Mouse (Mus musculus) layer of hippocampus, adult 8-10 months (tissue): ENCODE results near the gene Rwdd3. TPM values are rescaled to one million over a fixed set of nuclear protein-coding genes. Genes with fewer than 3 reads are reported as not detected.

Source experiments
- DNase-seq, 2 experiments: peaks; one replicate each; pipeline ENCODE4 v3.0.0; 2022; ENCODE audit warnings: low spot score in 2 of 2
- total RNA-seq, 4 experiments: library from RNA; stranded (reverse); gene quantifications; 2 replicates each; pipeline ENCODE4 v1.2.4; 2022

The Rwdd3 gene
- total RNA-seq, result 10 to 100 TPM; 23.2 to 29.2 (median 23.9) TPM

GRCm38 (mm10) chr3:121171243-121171871 is at the start of gene Rwdd3:
Gene Rwdd3, minus strand, starts transcription at chr3:121171695.
- peak; percentile 86 to 89 for DNase-seq

- DNase-seq, result no peak
Observed at GRCm38 (mm10) chr3:121217011-121217410, 45.5 kb upstream of the Rwdd3 start.

GRCm38 (mm10) chr3:121213501-121213900 is 42.0 kb upstream of the Rwdd3 start:
- DNase-seq, result no peak

GRCm38 (mm10) chr3:121212156-121212555 is 40.7 kb upstream of the Rwdd3 start:
- DNase-seq, result no peak

GRCm38 (mm10) chr3:121208994-121209393 is 37.5 kb upstream of the Rwdd3 start:
- DNase-seq, result no peak

- no peak for DNase-seq
Observed at GRCm38 (mm10) chr3:121206202-121206882, 34.8 kb upstream of the Rwdd3 start.

- DNase-seq, result no peak
Observed at GRCm38 (mm10) chr3:121202638-121203037, 31.1 kb upstream of the Rwdd3 start.

- no peak for DNase-seq
Observed at GRCm38 (mm10) chr3:121201012-121201747, 29.7 kb upstream of the Rwdd3 start.

GRCm38 (mm10) chr3:121189199-121189598 is 17.7 kb upstream of the Rwdd3 start:
- no peak for DNase-seq

GRCm38 (mm10) chr3:121187510-121187909 is 16.0 kb upstream of the Rwdd3 start:
- no peak for DNase-seq

- DNase-seq, result no peak
Observed at GRCm38 (mm10) chr3:121186925-121187324, 15.4 kb upstream of the Rwdd3 start.

GRCm38 (mm10) chr3:121185197-121185596 is 13.7 kb upstream of the Rwdd3 start:
- DNase-seq, result no peak

GRCm38 (mm10) chr3:121176011-121176410 is 4.5 kb upstream of the Rwdd3 start:
- no peak for DNase-seq

- DNase-seq, result no peak
Observed at GRCm38 (mm10) chr3:121174248-121174945, 2.9 kb upstream of the Rwdd3 start.

- no peak for DNase-seq
Observed at GRCm38 (mm10) chr3:121172718-121173117, 1.2 kb upstream of the Rwdd3 start.

GRCm38 (mm10) chr3:121171872-121172265 is 374 bp upstream of the Rwdd3 start:
- DNase-seq, result no peak

GRCm38 (mm10) chr3:121170631-121171030 is 864 bp downstream of the Rwdd3 start:
- DNase-seq, result no peak

GRCm38 (mm10) chr3:121169092-121169942 is 2.2 kb downstream of the Rwdd3 start:
- no peak for DNase-seq

- no peak for DNase-seq
Observed at GRCm38 (mm10) chr3:121168581-121168980, 2.9 kb downstream of the Rwdd3 start.

GRCm38 (mm10) chr3:121163271-121163819 is 8.2 kb downstream of the Rwdd3 start:
- peak in 1 of 2 experiments; percentile 55 for DNase-seq
